Mouse (Mus musculus) forelimb bud, embryonic 11.5 days (tissue): Measurements from ENCODE around the gene Grik4.
A peak's percentile ranks its signal among the peaks of the same experiment; 100 is the strongest.

Source experiments
- DNase-seq: peaks from one replicate; pipeline ENCODE4 v3.0.0-alpha.2; 2012; ENCODE audit warnings: low read depth, low spot score

Grik4 gene

GRCm38 (mm10) chr9:42898091-42898591 is 46.2 kb downstream of the Grik4 start:
- peak; percentile 29 for DNase-seq

- DNase-seq = peak; percentile 27
These were observed 46.8 kb downstream of the Grik4 start for GRCm38 (mm10) chr9:42897361-42898051.

GRCm38 (mm10) chr9:42896421-42897210 is 47.7 kb downstream of the Grik4 start:
- peak; percentile 33 for DNase-seq

GRCm38 (mm10) chr9:42892765-42893164 is 51.5 kb downstream of the Grik4 start:
- DNase-seq = no peak

GRCm38 (mm10) chr9:42887930-42888329 is 56.4 kb downstream of the Grik4 start:
- DNase-seq = no peak

- no peak for DNase-seq
These were observed 58.1 kb downstream of the Grik4 start for GRCm38 (mm10) chr9:42886112-42886766.

- no peak for DNase-seq
These were observed 58.7 kb downstream of the Grik4 start for GRCm38 (mm10) chr9:42885566-42885965.

GRCm38 (mm10) chr9:42885123-42885522 is 59.2 kb downstream of the Grik4 start:
- no peak for DNase-seq

GRCm38 (mm10) chr9:42883006-42883759 is 61.1 kb downstream of the Grik4 start:
- no peak for DNase-seq

GRCm38 (mm10) chr9:42882313-42882712 is 62.0 kb downstream of the Grik4 start:
- no peak for DNase-seq

- no peak for DNase-seq
These were observed 63.3 kb downstream of the Grik4 start for GRCm38 (mm10) chr9:42881040-42881439.

- no peak for DNase-seq
These were observed 65.9 kb downstream of the Grik4 start for GRCm38 (mm10) chr9:42878401-42878800.

GRCm38 (mm10) chr9:42872885-42873284 is 71.4 kb downstream of the Grik4 start:
- DNase-seq = no peak

- DNase-seq = no peak
These were observed 72.6 kb downstream of the Grik4 start for GRCm38 (mm10) chr9:42871681-42872080.

- no peak for DNase-seq
These were observed 74.0 kb downstream of the Grik4 start for GRCm38 (mm10) chr9:42870257-42870656.

- DNase-seq = no peak
These were observed 75.8 kb downstream of the Grik4 start for GRCm38 (mm10) chr9:42868508-42868907.

GRCm38 (mm10) chr9:42866650-42867049 is 77.6 kb downstream of the Grik4 start:
- DNase-seq = no peak

- DNase-seq = no peak
These were observed 79.1 kb downstream of the Grik4 start for GRCm38 (mm10) chr9:42865036-42865829.

GRCm38 (mm10) chr9:42863360-42863759 is 80.9 kb downstream of the Grik4 start:
- DNase-seq = no peak

GRCm38 (mm10) chr9:42861711-42862110 is 82.6 kb downstream of the Grik4 start:
- no peak for DNase-seq

GRCm38 (mm10) chr9:42861238-42861637 is 83.1 kb downstream of the Grik4 start:
- no peak for DNase-seq
